Mouse (Mus musculus) urinary bladder, postnatal 36 days (tissue): ENCODE results near the gene Vrtn.
A peak's percentile ranks its signal among the peaks of the same experiment; 100 is the strongest.

Experiments
- DNase-seq, 2 experiments: peaks; one replicate each; pipeline ENCODE4 v3.0.0; 2022; ENCODE audit warnings: low spot score in 2 of 2, mixed read lengths in 1 of 2

Gene Vrtn

DNA sequence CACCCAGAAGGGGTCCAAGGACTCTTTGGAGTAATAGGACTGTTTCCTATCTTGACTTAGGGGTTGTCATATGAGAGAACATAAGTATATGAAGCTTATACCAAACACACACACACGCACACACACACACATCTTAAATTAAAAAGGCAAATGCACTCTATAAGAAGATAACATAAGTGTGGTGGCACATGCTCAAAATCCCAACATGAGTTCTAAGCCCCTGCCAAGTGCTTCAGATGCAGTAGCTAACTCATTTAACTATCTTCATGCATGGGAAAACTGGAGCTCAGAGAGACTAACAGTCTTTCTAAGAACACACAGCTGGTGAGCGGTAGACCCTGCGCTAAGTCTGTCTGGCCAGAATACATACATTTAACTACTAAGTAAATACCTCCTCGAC, 46.7 kb downstream of the Vrtn start:
- DNase-seq: no peak

DNA sequence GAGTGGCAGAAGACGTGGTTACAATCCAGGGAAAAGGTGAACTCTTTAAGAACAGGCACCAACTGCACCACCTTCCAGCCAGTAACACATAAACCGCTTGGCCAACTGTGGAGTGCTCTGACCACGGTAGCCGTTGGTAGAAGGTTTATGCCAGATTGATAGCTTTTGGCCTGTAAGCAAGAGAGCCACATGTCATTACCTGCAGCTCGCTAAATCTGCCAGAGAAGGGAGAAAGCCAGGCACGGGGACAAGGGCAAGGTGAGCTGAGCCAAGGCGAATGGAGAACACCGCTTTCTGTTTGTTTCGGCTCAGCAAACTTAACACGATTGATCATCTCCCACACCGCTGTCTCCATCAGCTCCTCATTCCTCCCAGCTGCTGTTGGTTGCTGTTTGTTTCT, 48.2 kb downstream of the Vrtn start:
- no peak for DNase-seq

DNA sequence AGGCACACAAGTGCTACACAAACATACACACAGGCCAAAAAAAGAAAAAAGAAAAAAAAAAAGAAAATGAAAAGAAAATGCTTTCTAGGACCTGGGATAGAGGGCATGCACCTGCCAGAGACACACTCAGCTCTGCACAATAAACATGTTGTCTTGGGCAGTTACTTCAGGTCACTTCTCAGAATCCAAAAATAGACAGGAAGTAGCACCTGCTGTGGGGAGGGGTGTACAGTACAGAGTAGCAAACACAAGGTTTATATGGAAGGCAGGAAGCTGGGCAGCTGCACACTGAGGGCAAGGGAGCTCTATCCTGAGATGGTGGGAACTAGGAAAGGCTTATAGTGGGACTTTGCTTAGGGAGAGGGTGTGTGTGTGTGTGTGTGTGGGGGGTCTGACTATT, 50.5 kb downstream of the Vrtn start:
- no peak for DNase-seq

DNA sequence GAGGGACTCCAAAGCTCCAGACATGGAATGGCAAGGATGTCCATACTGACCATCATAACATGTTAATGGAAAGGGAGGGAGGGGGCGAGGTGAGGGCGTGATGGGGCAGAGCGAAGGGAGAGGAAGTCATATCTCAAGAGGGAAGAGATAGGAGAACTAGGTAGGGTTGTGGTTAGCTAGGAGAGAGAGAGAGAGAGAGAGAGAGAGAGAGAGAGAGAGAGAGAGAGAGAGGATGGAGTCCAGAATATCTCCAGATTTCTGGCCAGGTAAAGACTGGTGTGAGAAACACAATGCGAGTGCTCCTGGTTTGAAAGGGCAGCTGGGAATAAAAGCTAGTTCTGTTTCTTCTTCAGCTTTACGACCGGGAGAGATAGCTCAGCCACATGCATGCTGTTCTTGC, 51.3 kb downstream of the Vrtn start:
- DNase-seq: no peak

DNA sequence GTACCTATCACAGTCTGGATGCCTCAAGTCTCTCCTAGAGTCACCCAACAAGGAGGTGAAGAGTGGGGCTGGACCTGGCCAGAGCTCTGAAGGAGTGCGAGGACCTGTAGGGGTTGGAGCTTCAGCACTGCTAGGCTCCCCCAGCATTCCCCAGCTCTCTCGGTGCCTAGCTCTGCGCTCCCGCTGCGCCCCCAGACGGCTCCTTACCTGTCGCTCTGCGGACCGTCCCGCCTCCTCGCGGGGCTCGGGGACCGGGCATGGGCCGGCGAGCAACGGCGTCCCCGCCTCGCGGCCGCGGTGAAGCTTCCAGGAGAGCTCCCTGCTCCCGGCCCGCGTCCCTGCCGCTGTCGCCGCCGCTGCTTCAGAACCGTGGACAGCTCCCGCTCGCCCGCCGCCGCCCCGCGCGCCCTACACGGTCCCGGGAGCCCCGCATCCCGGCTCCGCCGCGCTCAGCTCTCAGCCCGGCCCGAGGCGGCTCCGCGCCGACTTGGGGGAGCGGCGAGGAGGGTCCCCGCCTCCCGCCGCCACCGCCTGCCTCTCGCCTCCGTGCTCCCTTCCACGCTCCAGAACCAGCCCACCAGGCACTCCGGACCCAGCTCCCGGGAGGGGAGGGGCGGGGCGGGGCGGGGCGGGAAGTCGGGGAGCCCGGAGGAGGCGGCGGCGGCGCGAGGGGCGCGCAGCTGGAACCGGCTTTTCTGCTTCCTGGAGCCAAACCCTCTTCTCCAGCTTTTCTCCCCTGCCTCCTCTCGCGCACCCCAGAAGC, 57.7 kb downstream of the Vrtn start, which contains the start of gene Syndig1l:
Syndig1l (minus strand) TSS at position 513 of the 763 bp plus-strand sequence.
- DNase-seq: peak; percentile 64
